Mouse (Mus musculus): ENCODE measurements around the gene Erp27.

Erp27 gene

GRCm38 (mm10) chr6:136922080-136922479 is at the start of gene Erp27:
Erp27 (minus strand) TSS chr6:136922180.
- DNase-seq (ENCODE audit: low read depth) = no peak

GRCm38 (mm10) chr6:136968877-136969276 is 46.9 kb upstream of the Erp27 start:
- peak; percentile 83 for DNase-seq (ENCODE audit: low read depth)

- no peak for DNase-seq (ENCODE audit: low read depth)
These were observed 45.5 kb upstream of the Erp27 start for GRCm38 (mm10) chr6:136967466-136967865.

- DNase-seq (ENCODE audit: low read depth) = peak; percentile 79
These were observed 43.9 kb upstream of the Erp27 start for GRCm38 (mm10) chr6:136965912-136966311.

- peak; percentile 51 for DNase-seq (ENCODE audit: low read depth)
These were observed 42.9 kb upstream of the Erp27 start for GRCm38 (mm10) chr6:136964609-136965510.

- DNase-seq (ENCODE audit: low read depth) = no peak
These were observed 41.0 kb upstream of the Erp27 start for GRCm38 (mm10) chr6:136962957-136963356.

GRCm38 (mm10) chr6:136959131-136959530 is 37.2 kb upstream of the Erp27 start:
- DNase-seq (ENCODE audit: low read depth) = no peak

GRCm38 (mm10) chr6:136957062-136957461 is 35.1 kb upstream of the Erp27 start:
- peak; percentile 69 for DNase-seq (ENCODE audit: low read depth)

GRCm38 (mm10) chr6:136955240-136955639 is 33.3 kb upstream of the Erp27 start:
- no peak for DNase-seq (ENCODE audit: low read depth)

GRCm38 (mm10) chr6:136954715-136955114 is 32.7 kb upstream of the Erp27 start:
- no peak for DNase-seq (ENCODE audit: low read depth)

GRCm38 (mm10) chr6:136954192-136954591 is 32.2 kb upstream of the Erp27 start:
- no peak for DNase-seq (ENCODE audit: low read depth)

GRCm38 (mm10) chr6:136952930-136953329 is 30.9 kb upstream of the Erp27 start:
- no peak for DNase-seq (ENCODE audit: low read depth)

GRCm38 (mm10) chr6:136950171-136950570 is 28.2 kb upstream of the Erp27 start:
- DNase-seq (ENCODE audit: low read depth) = no peak

- DNase-seq (ENCODE audit: low read depth) = peak; percentile 61
These were observed 25.7 kb upstream of the Erp27 start for GRCm38 (mm10) chr6:136947716-136948115.

GRCm38 (mm10) chr6:136946943-136947342 is 25.0 kb upstream of the Erp27 start:
- no peak for DNase-seq (ENCODE audit: low read depth)

- no peak for DNase-seq (ENCODE audit: low read depth)
These were observed 24.3 kb upstream of the Erp27 start for GRCm38 (mm10) chr6:136946241-136946640.

GRCm38 (mm10) chr6:136944511-136944910 is 22.5 kb upstream of the Erp27 start:
- DNase-seq (ENCODE audit: low read depth) = no peak

GRCm38 (mm10) chr6:136943392-136943791 is 21.4 kb upstream of the Erp27 start:
- no peak for DNase-seq (ENCODE audit: low read depth)

- no peak for DNase-seq (ENCODE audit: low read depth)
These were observed 20.3 kb upstream of the Erp27 start for GRCm38 (mm10) chr6:136942280-136942679.

GRCm38 (mm10) chr6:136941051-136942021 is 19.4 kb upstream of the Erp27 start, which contains the start of gene Arhgdib:
Arhgdib (minus strand) TSS chr6:136941899.
- peak; percentile 78 for DNase-seq (ENCODE audit: low read depth)

- peak; percentile 89 for DNase-seq (ENCODE audit: low read depth)
These were observed 18.4 kb upstream of the Erp27 start for GRCm38 (mm10) chr6:136940188-136940960.
